Mouse (Mus musculus) intestine, embryonic 14.5 days (tissue): ENCODE measurements at regions not wholly inside any gene's neighbourhood (a gene's known extent, or its start where the extent isn't known, plus 50 kb on each side); places are given as distances from the start of the nearest gene placed in this dataset.
"Not testable (repeated sequence)": the region's sequence is repeated elsewhere in the genome, so short reads cannot be mapped to it uniquely, and the experiment has no call there.

Source experiments
- ATAC-seq: fragments of 200-750 bp; cut with Nextera tagmentation; replicated peaks from 2 replicates; pipeline ENCODE4 v1.8.0; 2017; ENCODE audit warnings: low read depth, moderate number of reproducible peaks, moderate TSS enrichment, moderate library complexity; ENCODE audit not compliant: low FRiP score, low TSS enrichment
- DNase-seq: peaks from one replicate; pipeline ENCODE4 v3.0.0-alpha.2; 2018; ENCODE audit warnings: low spot score
- H3K27ac ChIP-seq: fragments of 300-500 bp; sonication (generic); 2 replicates; pipeline ENCODE4 v1.5.1; 2014; ENCODE audit warnings: low read depth, mild to moderate bottlenecking, control low read depth
- H3K27me3 ChIP-seq: fragments of 300-500 bp; sonication (generic); replicated peaks from 2 replicates; pipeline ENCODE4 v1.6.1; 2014; ENCODE audit warnings: low read length, control low read depth; ENCODE audit not compliant: control insufficient read depth, insufficient read depth
- H3K36me3 ChIP-seq: fragments of 300-500 bp; sonication (generic); 2 replicates; pipeline ENCODE4 v1.6.1; 2014; ENCODE audit warnings: low read length, control low read depth; ENCODE audit not compliant: control insufficient read depth, insufficient read depth
- H3K4me1 ChIP-seq: fragments of 300-500 bp; sonication (generic); replicated peaks from 2 replicates; pipeline ENCODE4 v1.6.1; 2014; ENCODE audit warnings: low read length, control low read depth, mixed read lengths; ENCODE audit not compliant: control insufficient read depth, insufficient read depth
- H3K4me2 ChIP-seq: fragments of 300-500 bp; sonication (generic); 2 replicates; pipeline ENCODE4 v1.6.1; 2014; ENCODE audit warnings: low read length
- H3K4me3 ChIP-seq: fragments of 300-500 bp; sonication (generic); 2 replicates; pipeline ENCODE4 v1.5.1; 2014; ENCODE audit warnings: low read depth, low read length, control low read depth, mixed read lengths
- H3K9ac ChIP-seq: fragments of 300-500 bp; sonication (generic); 2 replicates; pipeline ENCODE4 v1.6.1; 2014; ENCODE audit warnings: mild to moderate bottlenecking, low read length
- H3K9me3 ChIP-seq: fragments of 300-500 bp; sonication (generic); 2 replicates; pipeline ENCODE4 v1.6.1; 2016; ENCODE audit warnings: low read length, control low read depth; ENCODE audit not compliant: control insufficient read depth
- WGBS: fragments of 180-500 bp; shearing (Covaris S2); extraction: QIAGEN DNeasy Blood & Tissue Kit; methylation state at CpG from one replicate; pipeline ENCODE4 v1.1.7; 2014; 5-methylcytosine and 5-hydroxymethylcytosine counted together

DNA sequence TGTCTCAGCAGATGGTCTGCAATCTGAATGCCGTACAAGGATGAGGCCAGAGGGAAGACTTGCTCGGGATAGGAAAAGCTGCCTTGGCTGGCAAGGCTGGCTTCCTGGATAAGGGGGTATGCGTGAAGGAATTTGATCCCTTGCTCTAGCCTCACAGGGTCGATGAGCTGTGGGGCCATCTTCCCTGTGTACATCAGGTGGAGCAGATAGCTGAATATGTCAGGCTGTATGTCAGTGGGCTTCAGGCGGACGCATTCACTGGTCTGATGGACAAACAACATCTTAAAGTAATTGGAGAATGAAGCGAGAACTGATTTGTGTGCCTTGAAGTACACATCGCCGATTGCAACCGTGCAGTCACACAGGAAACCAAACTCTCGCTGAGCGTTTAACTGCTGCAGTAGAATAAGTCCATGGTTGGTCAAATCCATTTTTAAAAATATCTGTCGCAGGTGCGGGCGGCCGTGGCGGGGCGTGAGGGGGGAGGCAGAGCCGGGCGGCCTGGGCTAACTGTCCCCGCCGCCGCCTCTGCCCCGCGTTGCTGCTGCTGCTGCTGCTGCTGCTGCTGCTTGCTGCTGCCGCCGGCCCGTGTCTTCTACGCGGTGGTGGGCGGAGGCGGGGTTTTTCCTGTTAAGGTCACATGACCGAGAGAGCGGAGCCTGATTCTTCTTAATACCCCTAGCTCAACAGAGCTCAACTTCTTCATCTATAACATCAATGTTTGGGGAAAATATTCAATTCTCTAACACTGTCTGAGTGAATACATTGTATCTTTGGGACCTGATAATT is 71.9 kb upstream of the Prkcq start:
- not testable (repeated sequence) for H3K36me3 ChIP-seq, H3K9ac ChIP-seq, H3K9me3 ChIP-seq, DNase-seq, H3K27ac ChIP-seq, H3K4me1 ChIP-seq, ATAC-seq, H3K27me3 ChIP-seq
- peak overlapping the region; percentile 50 for H3K4me2 ChIP-seq
- H3K4me3 ChIP-seq, result peak overlapping the region; percentile 23
- WGBS, result 30% methylated on average over 31 of the region's 34 CpGs

- DNase-seq (peak; percentile 53), ATAC-seq (peak; percentile 40; the same call in 1 of the 2 replicates)
- Histone ChIP-seq H3K4me1 (no peaks in the 10 kb centered on the region), H3K4me2 (no peak overlapping the region), H3K4me3 (no peak overlapping the region), H3K27ac (no peak overlapping the region), H3K36me3 (no peaks in the 10 kb centered on the region), H3K9me3 (no peaks in the 10 kb centered on the region), H3K27me3 (no peaks in the 10 kb centered on the region), H3K9ac (no peak overlapping the region)
- WGBS, result 41% methylated on average over 8 of the region's 8 CpGs
Measured at GRCm38 (mm10) chr2:11113191-11113590, 58.7 kb upstream of the Prkcq start.

- no peak for DNase-seq
- Histone ChIP-seq H3K9me3 (no peaks in the 10 kb centered on the region), H3K9ac (no peak overlapping the region), H3K4me1 (no peaks in the 10 kb centered on the region), H3K27ac (no peak overlapping the region), H3K4me3 (no peak overlapping the region), H3K4me2 (no peak overlapping the region), H3K36me3 (no peaks in the 10 kb centered on the region), H3K27me3 (no peaks in the 10 kb centered on the region)
- WGBS, result 84% methylated on average over 1 of the region's 1 CpGs
- ATAC-seq, result no peak
Measured at GRCm38 (mm10) chr2:11118625-11119024, 53.3 kb upstream of the Prkcq start.

- Histone ChIP-seq H3K27me3 (no peaks in the 10 kb centered on the region), H3K27ac (no peak overlapping the region), H3K36me3 (no peaks in the 10 kb centered on the region), H3K9ac (no peak overlapping the region), H3K4me3 (no peak overlapping the region), H3K4me2 (no peak overlapping the region), H3K4me1 (no peaks in the 10 kb centered on the region), H3K9me3 (no peaks in the 10 kb centered on the region)
- no peak for ATAC-seq
- WGBS, result 30% methylated on average over 9 of the region's 9 CpGs
- DNase-seq, result no peak
Measured at GRCm38 (mm10) chr2:11119301-11119700, 52.6 kb upstream of the Prkcq start.
